Mouse (Mus musculus) granulocyte monocyte progenitor cell, adult 5-6 weeks (primary cell): Measurements from ENCODE around the gene Dlx4. TPM values are rescaled to one million over a fixed set of nuclear protein-coding genes. Genes with fewer than 3 reads are reported as not detected.

ENCODE experiments used
- ATAC-seq: replicated peaks from 2 replicates; pipeline ENCODE4 v1.8.0; 2016; ENCODE audit warnings: mild to moderate bottlenecking, moderate TSS enrichment, inconsistent platforms; ENCODE audit not compliant: poor library complexity, severe bottlenecking
- total RNA-seq, 2 experiments: library from RNA; stranded (forward) in 1 of 2; stranded (reverse) in 1 of 2; fragments of 200-712, 200-1000 nt in 1 of 2; fragments of >200 nt in 1 of 2; fragmentation: Nextera tagmentation in 1 of 2; gene quantifications; 2 replicates each; pipeline ENCODE4 v1.2.3; 2014 to 2017

Dlx4 gene
- total RNA-seq, 2 experiments from 2014 or later = not detected

- ATAC-seq = peak; percentile 80
Observed at GRCm38 (mm10) chr11:95106440-95107236, 39.4 kb downstream of the Dlx4 start.

- no peak for ATAC-seq
Observed at GRCm38 (mm10) chr11:95105274-95105874, 40.7 kb downstream of the Dlx4 start.

GRCm38 (mm10) chr11:95104266-95104665 is 41.8 kb downstream of the Dlx4 start:
- no peak for ATAC-seq

- ATAC-seq = no peak
Observed at GRCm38 (mm10) chr11:95102161-95102904, 43.7 kb downstream of the Dlx4 start.

GRCm38 (mm10) chr11:95101071-95101788 is 44.8 kb downstream of the Dlx4 start:
- no peak for ATAC-seq

- no peak for ATAC-seq
Observed at GRCm38 (mm10) chr11:95100393-95100792, 45.7 kb downstream of the Dlx4 start.

- ATAC-seq = no peak
Observed at GRCm38 (mm10) chr11:95098346-95099095, 47.5 kb downstream of the Dlx4 start.

- no peak for ATAC-seq
Observed at GRCm38 (mm10) chr11:95097889-95098288, 48.2 kb downstream of the Dlx4 start.

- ATAC-seq = no peak
Observed at GRCm38 (mm10) chr11:95096608-95097373, 49.3 kb downstream of the Dlx4 start.

- ATAC-seq = no peak
Observed at GRCm38 (mm10) chr11:95095596-95095995, 50.5 kb downstream of the Dlx4 start.

- ATAC-seq = no peak
Observed at GRCm38 (mm10) chr11:95093077-95093476, 53.0 kb downstream of the Dlx4 start.

Other genes starting within 250 kb of the Dlx4 start
- gene Col1a1, start 210.0 kb downstream of the Dlx4 start, total RNA-seq (2014; fragmentation: Nextera tagmentation) = not detected in 2 replicates
- not detected in 2 replicates for gene Col1a1, start 210.0 kb downstream of the Dlx4 start, total RNA-seq (2017)
- gene Hils1, start 178.7 kb downstream of the Dlx4 start, total RNA-seq (2014; fragmentation: Nextera tagmentation) = not detected in 2 replicates
- not detected in 2 replicates for gene Hils1, start 178.7 kb downstream of the Dlx4 start, total RNA-seq (2017)
- gene Sgca, start 169.9 kb downstream of the Dlx4 start, total RNA-seq (2014; fragmentation: Nextera tagmentation) = not detected in 2 replicates
- not detected in 2 replicates for gene Sgca, start 169.9 kb downstream of the Dlx4 start, total RNA-seq (2017)
- 50.3 and 61.7 TPM in 2 replicates for gene Ppp1r9b, start 155.2 kb downstream of the Dlx4 start, total RNA-seq (2014; fragmentation: Nextera tagmentation)
- 67.7 and 71.9 TPM in 2 replicates for gene Ppp1r9b, start 155.2 kb downstream of the Dlx4 start, total RNA-seq (2017)
- 0.34 and 0.49 TPM in 2 replicates for gene Samd14, start 136.4 kb downstream of the Dlx4 start, total RNA-seq (2014; fragmentation: Nextera tagmentation)
- gene Samd14, start 136.4 kb downstream of the Dlx4 start, total RNA-seq (2017) = 0.05 and 0.65 TPM in 2 replicates
- 8.5 and 9.8 TPM in 2 replicates for gene Pdk2, start 104.9 kb downstream of the Dlx4 start, total RNA-seq (2014; fragmentation: Nextera tagmentation)
- 0.60 and 1.8 TPM in 2 replicates for gene Pdk2, start 104.9 kb downstream of the Dlx4 start, total RNA-seq (2017)
- gene Itga3, start 69.5 kb downstream of the Dlx4 start, total RNA-seq (2014; fragmentation: Nextera tagmentation) = not detected in 2 replicates
- not detected in 2 replicates for gene Itga3, start 69.5 kb downstream of the Dlx4 start, total RNA-seq (2017)
- not detected in 2 replicates for gene Dlx3, start 26.1 kb downstream of the Dlx4 start, total RNA-seq (2014; fragmentation: Nextera tagmentation)
- not detected in 2 replicates for gene Dlx3, start 26.1 kb downstream of the Dlx4 start, total RNA-seq (2017)
- gene Tac4, start 115.3 kb upstream of the Dlx4 start, total RNA-seq (2014; fragmentation: Nextera tagmentation) = not detected in 2 replicates
- not detected in 2 replicates for gene Tac4, start 115.3 kb upstream of the Dlx4 start, total RNA-seq (2017)
- gene Kat7, start 164.0 kb upstream of the Dlx4 start, total RNA-seq (2014; fragmentation: Nextera tagmentation) = 75.0 and 78.0 TPM in 2 replicates
- gene Kat7, start 164.0 kb upstream of the Dlx4 start, total RNA-seq (2017) = 71.7 and 77.2 TPM in 2 replicates
- 127 and 147 TPM in 2 replicates for gene Fam117a, start 190.8 kb upstream of the Dlx4 start, total RNA-seq (2014; fragmentation: Nextera tagmentation)
- gene Fam117a, start 190.8 kb upstream of the Dlx4 start, total RNA-seq (2017) = 90.2 and 90.8 TPM in 2 replicates
- gene Slc35b1, start 238.4 kb upstream of the Dlx4 start, total RNA-seq (2014; fragmentation: Nextera tagmentation) = 66.6 and 71.2 TPM in 2 replicates
- gene Slc35b1, start 238.4 kb upstream of the Dlx4 start, total RNA-seq (2017) = 82.3 and 85.1 TPM in 2 replicates